Mouse (Mus musculus): ENCODE measurements at regions not wholly inside any gene's neighbourhood (a gene's known extent, or its start where the extent isn't known, plus 50 kb on each side); places are given as distances from the start of the nearest gene placed in this dataset.

- DNase-seq, result no peak
Measured at GRCm38 (mm10) chr6:51012086-51012830, 358.0 kb upstream of the Npvf start.

- DNase-seq, result no peak
Measured at GRCm38 (mm10) chr6:51015735-51016134, 361.5 kb upstream of the Npvf start.

GRCm38 (mm10) chr6:51016441-51017070 lies 362.3 kb upstream of the Npvf start:
- no peak for DNase-seq

- DNase-seq, result no peak
Measured at GRCm38 (mm10) chr6:51017260-51017999, 363.2 kb upstream of the Npvf start.

GRCm38 (mm10) chr6:51021206-51021605 lies 367.0 kb upstream of the Npvf start:
- DNase-seq, result no peak

- no peak for DNase-seq
Measured at GRCm38 (mm10) chr6:51023361-51023760, 369.1 kb upstream of the Npvf start.

GRCm38 (mm10) chr6:51024756-51025155 lies 370.5 kb upstream of the Npvf start:
- DNase-seq, result no peak

- no peak for DNase-seq
Measured at GRCm38 (mm10) chr6:51025411-51025810, 371.2 kb upstream of the Npvf start.

GRCm38 (mm10) chr6:51027296-51027695 lies 373.1 kb upstream of the Npvf start:
- DNase-seq, result no peak

- DNase-seq, result no peak
Measured at GRCm38 (mm10) chr6:51029516-51029915, 375.3 kb upstream of the Npvf start.

- no peak for DNase-seq
Measured at GRCm38 (mm10) chr6:51029953-51030352, 375.7 kb upstream of the Npvf start.

GRCm38 (mm10) chr6:51033835-51034234 lies 379.6 kb upstream of the Npvf start:
- no peak for DNase-seq

- no peak for DNase-seq
Measured at GRCm38 (mm10) chr6:51036074-51036473, 381.8 kb upstream of the Npvf start.

- DNase-seq, result no peak
Measured at GRCm38 (mm10) chr6:51036553-51036952, 382.3 kb upstream of the Npvf start.

- no peak for DNase-seq
Measured at GRCm38 (mm10) chr6:51036956-51037355, 382.7 kb upstream of the Npvf start.

GRCm38 (mm10) chr6:51039486-51040180 lies 385.4 kb upstream of the Npvf start:
- no peak for DNase-seq

- DNase-seq, result no peak
Measured at GRCm38 (mm10) chr6:51043970-51044369, 388.5 kb upstream of the Nfe2l3 start.

GRCm38 (mm10) chr6:51044873-51045272 lies 387.6 kb upstream of the Nfe2l3 start:
- DNase-seq, result no peak

- DNase-seq, result no peak
Measured at GRCm38 (mm10) chr6:51052451-51052921, 380.0 kb upstream of the Nfe2l3 start.

GRCm38 (mm10) chr6:51057229-51057628 lies 375.2 kb upstream of the Nfe2l3 start:
- no peak for DNase-seq

- DNase-seq, result no peak
Measured at GRCm38 (mm10) chr6:51059923-51060847, 372.3 kb upstream of the Nfe2l3 start.

Data from adrenal gland, adult 8-10 months (tissue).